Mouse (Mus musculus): ENCODE measurements at regions not wholly inside any gene's neighbourhood (a gene's known extent, or its start where the extent isn't known, plus 50 kb on each side); places are given as distances from the start of the nearest gene placed in this dataset.

GRCm38 (mm10) chr3:39082678-39083270 lies 196.0 kb downstream of the Fat4 start:
- no peak for TF ChIP-seq POLR2A (IDR thresholded peaks at IDR 0.05; ENCODE audit: control insufficient read depth, low read depth, low read length)
- no peak for TF ChIP-seq CTCF (IDR thresholded peaks at IDR 0.05; ENCODE audit: control insufficient read depth, insufficient read depth, insufficient replicate concordance, low read depth, low read length)

Data from testis, adult 2 months (tissue).